ENCODE assay signal across 6 mouse cellular contexts in genomic region chr9:45411111-45411510, GRCm38 (mm10).
"Had no signal": no experiment of that assay in that cellular context is flagged by ENCODE, and none has a peak within 500 bp of the region (broad histone marks: within the 10 kb centered on the region; RNA-seq: fewer than 3 reads in every experiment).

No protein-coding gene starts in this region.

- H3K27me3 ChIP-seq: stomach, embryonic 15.5 days had no signal

- H3K27ac ChIP-seq: neural tube, embryonic 15.5 days; stomach, embryonic 15.5 days; stomach, postnatal 0 days had no signal

- H3K36me3 ChIP-seq: neural tube, embryonic 15.5 days; stomach, embryonic 15.5 days had no signal

- DNase-seq: right cerebral cortex, adult 18-20 months; thymus, adult 18-20 months; thymus, postnatal 36 days had no signal

- H3K9me3 ChIP-seq: neural tube, embryonic 15.5 days; stomach, embryonic 15.5 days had no signal

- H3K9ac ChIP-seq: neural tube, embryonic 15.5 days; stomach, embryonic 15.5 days had no signal

- H3K4me3 ChIP-seq: neural tube, embryonic 15.5 days; stomach, embryonic 15.5 days had no signal
